Mouse (Mus musculus) lung, embryonic 14.5 days (tissue): ENCODE results near the gene Mrgpra3. TPM values are rescaled to one million over a fixed set of nuclear protein-coding genes. Genes with fewer than 3 reads are reported as not detected.

ENCODE experiments used
- ATAC-seq: fragments of 200-750 bp; cut with Nextera tagmentation; 2 replicates; pipeline ENCODE4 v1.8.0; 2017; ENCODE audit warnings: mild to moderate bottlenecking, moderate TSS enrichment, moderate library complexity; ENCODE audit not compliant: insufficient read depth
- DNase-seq: peaks from one replicate; pipeline ENCODE4 v3.0.0-alpha.2; 2015
- H3K27ac ChIP-seq: fragments of 300-500 bp; sonication (generic); 2 replicates; pipeline ENCODE4 v1.5.1; 2014; ENCODE audit warnings: low read depth, mild to moderate bottlenecking, moderate library complexity
- H3K27me3 ChIP-seq: fragments of 300-500 bp; sonication (generic); 2 replicates; pipeline ENCODE4 v1.6.1; 2014; ENCODE audit warnings: low read length, control low read depth; ENCODE audit not compliant: insufficient read depth
- H3K36me3 ChIP-seq: fragments of 300-500 bp; sonication (generic); 2 replicates; pipeline ENCODE4 v1.6.1; 2014; ENCODE audit warnings: control low read depth; ENCODE audit not compliant: insufficient read depth
- H3K4me1 ChIP-seq: fragments of 300-500 bp; sonication (generic); 2 replicates; pipeline ENCODE4 v1.6.1; 2014; ENCODE audit warnings: antibody characterized with exemption, control low read depth; ENCODE audit not compliant: insufficient read depth
- H3K4me2 ChIP-seq: fragments of 300-500 bp; sonication (generic); 2 replicates; pipeline ENCODE4 v1.6.1; 2014; ENCODE audit warnings: mild to moderate bottlenecking
- H3K4me3 ChIP-seq: fragments of 300-500 bp; sonication (generic); 2 replicates; pipeline ENCODE4 v1.5.1; 2014; ENCODE audit warnings: low read depth, low read length
- H3K9ac ChIP-seq: fragments of 300-500 bp; sonication (generic); 2 replicates; pipeline ENCODE4 v1.6.1; 2014
- H3K9me3 ChIP-seq: fragments of 300-500 bp; sonication (generic); 2 replicates; pipeline ENCODE4 v1.6.1; 2016; ENCODE audit warnings: low read depth, low read length, control low read depth
- CTCF ChIP-seq: IDR thresholded peaks from 2 replicates; pipeline ENCODE4 v1.5.1; 2016; ENCODE audit warnings: antibody characterized with exemption, low read depth
- WGBS: fragments of 180-500 bp; shearing (Covaris S2); extraction: QIAGEN DNeasy Blood & Tissue Kit; methylation state at CpG from one replicate; pipeline ENCODE4 v1.1.7; 2014; 5-methylcytosine and 5-hydroxymethylcytosine counted together
- polyA plus RNA-seq: library from polyadenylated mRNA; unstranded; fragments of >200 nt; fragmentation: Nextera tagmentation; extraction: Ambion mirVana; gene quantifications from 2 replicates; pipeline ENCODE4 v1.2.1, GENCODE M21; 2014

The Mrgpra3 gene
- not detected in 2 replicates for polyA plus RNA-seq

GRCm38 (mm10) chr7:47601272-47601671, at the start of gene Mrgpra3:
Mrgpra3 (minus strand) TSS chr7:47601372.
- 64% methylated on average over 2 of the region's 2 CpGs for WGBS
- Histone ChIP-seq H3K27ac (no peak within 1 kb of the TSS), H3K4me3 (no peak within 1 kb of the TSS), H3K4me1 (no peaks in the 10 kb centered on the region), H3K9me3 (no peaks in the 10 kb centered on the region), H3K36me3 (no peaks in the 10 kb centered on the region), H3K27me3 (no peaks in the 10 kb centered on the region), H3K4me2 (no peak within 1 kb of the TSS), H3K9ac (no peak within 1 kb of the TSS)
- no peak for TF ChIP-seq CTCF
- ATAC-seq (no peak), DNase-seq (no peak)

Other genes starting within 250 kb of the Mrgpra3 start
- not detected in 2 replicates for gene Mrgpra1, start 247.1 kb downstream of the Mrgpra3 start, polyA plus RNA-seq
- gene Mrgpra2a, start 149.2 kb downstream of the Mrgpra3 start, polyA plus RNA-seq: not detected in 2 replicates
- not detected in 2 replicates for gene Mrgpra2b, start 72.5 kb downstream of the Mrgpra3 start, polyA plus RNA-seq